Mouse (Mus musculus): ENCODE results near the gene Lrp6.
A peak's percentile ranks its signal among the peaks of the same experiment; 100 is the strongest.

Gene Lrp6

DNA sequence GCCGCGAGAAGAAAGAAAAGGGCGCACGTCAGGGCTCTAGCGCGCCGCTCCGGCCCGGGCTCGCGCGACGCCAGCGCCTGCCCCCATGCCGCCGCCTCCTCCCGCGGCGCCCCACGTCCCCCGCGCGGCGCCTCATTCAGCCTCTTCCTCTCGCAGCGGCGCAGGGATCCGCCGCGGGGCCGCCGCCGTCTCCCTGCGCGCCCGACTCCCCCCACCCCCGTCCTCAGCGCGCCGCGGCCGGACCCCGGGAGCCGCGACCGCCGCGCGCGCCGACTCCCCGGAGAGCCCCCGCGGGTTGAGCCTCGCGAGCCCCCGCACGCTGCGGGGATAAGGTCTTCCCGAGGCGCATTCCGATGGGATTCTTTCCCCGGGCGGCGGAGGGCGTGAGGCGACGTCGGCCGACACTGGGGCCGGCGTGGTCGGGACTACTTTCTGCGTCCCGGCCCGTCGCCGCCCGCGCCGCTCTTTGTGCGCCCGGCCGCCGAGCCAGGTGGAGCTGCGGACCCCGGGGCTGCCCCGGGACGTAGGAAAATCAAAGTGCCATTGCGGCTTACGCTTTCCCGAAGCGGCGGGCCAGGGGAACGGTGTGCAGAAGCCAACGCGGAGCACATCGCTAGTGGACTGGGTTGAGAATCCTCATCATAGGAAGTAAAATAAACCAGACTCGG, at the start of gene Lrp6:
Gene Lrp6, minus strand, starts transcription at position 148 of the 668 bp plus-strand sequence.
- peak; percentile 96 for DNase-seq (ENCODE audit: inconsistent ontology term)

DNA sequence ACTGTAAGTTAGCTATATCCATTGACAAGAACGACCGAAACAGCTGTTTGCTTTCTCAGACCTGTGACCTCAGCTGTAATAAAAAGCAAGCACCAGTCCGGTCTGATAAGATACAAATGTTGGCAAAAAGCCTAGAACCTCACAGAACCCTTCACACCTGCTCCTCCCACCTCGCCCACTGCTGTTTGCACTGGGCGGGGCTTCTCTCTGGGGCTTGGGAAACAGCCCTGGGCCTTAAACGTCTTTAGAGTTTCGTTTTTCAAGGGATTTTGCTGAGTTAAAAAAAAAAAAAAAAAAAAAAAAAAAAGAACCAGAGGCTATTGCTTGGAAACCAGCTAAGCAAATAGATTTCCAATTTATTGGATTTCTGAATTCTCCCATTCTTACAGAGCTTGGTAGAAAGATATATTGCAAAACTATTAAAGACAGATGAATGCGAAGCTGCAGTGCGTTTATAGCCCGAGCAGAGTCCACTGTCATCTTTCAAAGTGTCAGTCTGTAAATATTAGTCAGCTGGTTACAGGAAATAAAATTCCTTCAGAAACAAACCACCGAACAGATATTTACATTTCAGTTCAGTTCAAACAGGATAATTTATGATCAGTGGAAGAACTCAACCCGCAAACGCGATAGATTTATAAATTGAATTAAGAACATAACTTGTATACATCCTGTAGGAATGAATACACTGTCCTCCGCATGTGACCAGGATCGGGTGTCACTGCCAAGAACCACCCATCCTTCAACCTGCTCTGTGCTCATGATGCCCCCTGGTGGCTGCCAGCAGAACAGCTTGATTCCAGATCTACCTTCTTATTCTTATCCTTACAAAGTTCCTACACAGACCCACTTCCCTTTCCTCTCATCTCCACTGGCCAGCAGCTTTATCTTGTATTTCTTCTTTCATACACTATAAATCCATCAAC, 48.2 kb upstream of the Lrp6 start:
- DNase-seq (ENCODE audit: inconsistent ontology term): peak; percentile 64

GRCm38 (mm10) chr6:134614322-134614721, 47.6 kb upstream of the Lrp6 start:
- no peak for DNase-seq (ENCODE audit: inconsistent ontology term)

DNA sequence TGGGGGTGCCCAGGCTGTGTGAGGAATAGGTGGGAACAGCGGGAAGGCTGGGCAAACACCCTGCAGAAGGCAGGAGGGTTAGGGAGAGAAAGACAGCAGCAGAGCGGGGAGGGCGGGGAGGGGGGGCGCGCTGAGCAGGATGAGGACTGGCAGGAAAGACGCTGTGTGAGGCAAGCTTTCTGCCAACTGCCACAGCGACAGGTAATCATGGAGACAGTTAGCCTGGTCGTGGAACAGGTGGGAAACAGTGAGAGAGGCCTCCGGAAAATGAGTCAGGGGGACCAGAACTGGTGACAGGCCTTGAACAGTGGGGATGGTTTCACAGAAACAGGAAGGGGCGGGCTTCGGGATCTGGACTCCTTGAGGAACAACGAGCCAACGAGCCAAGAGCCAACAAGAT, 45.1 kb upstream of the Lrp6 start:
- DNase-seq (ENCODE audit: inconsistent ontology term): no peak

GRCm38 (mm10) chr6:134610380-134610779, 43.6 kb upstream of the Lrp6 start:
- DNase-seq (ENCODE audit: inconsistent ontology term): no peak

GRCm38 (mm10) chr6:134606949-134607746, 40.4 kb upstream of the Lrp6 start:
- peak; percentile 30 for DNase-seq (ENCODE audit: inconsistent ontology term)

DNA sequence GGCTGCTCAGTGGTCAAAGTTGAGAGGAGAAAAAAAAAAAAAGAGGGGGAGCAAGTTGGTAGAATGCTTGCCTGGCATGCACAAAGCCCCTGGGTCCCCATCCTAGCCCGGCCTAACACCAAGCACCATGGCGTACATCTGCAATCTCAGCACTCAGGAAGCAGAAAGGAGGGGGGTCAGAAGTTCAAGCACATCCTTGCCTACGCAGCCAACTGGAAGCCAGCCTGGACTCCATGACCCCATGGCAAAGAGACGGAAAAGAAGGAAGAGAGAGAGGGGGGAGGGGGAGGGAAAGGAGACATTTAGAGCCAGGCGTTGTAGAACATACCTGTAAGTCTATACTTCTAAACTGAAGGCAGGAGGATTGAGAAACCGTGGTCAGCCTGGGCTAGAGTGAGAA, 39.8 kb upstream of the Lrp6 start:
- DNase-seq (ENCODE audit: inconsistent ontology term): peak; percentile 2

DNA sequence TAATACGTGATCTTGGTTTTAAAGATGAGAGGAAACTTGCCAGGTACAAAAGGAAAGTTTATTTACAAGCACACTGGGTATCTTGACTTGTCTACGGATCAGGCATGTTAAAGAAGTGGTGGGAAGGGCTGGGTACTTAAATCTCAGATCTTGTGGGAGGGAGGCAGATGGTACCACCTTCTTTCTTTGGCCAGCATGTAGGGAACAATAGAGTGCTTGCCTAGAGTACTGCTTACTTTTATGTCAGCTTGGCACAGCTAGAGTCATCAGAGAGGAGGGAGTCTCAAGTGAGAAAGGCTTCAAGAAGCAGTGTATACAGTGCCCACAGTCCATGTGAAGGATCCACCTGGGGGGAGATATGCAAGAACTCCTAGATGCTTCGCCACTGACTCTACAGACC, 38.4 kb upstream of the Lrp6 start:
- no peak for DNase-seq (ENCODE audit: inconsistent ontology term)

GRCm38 (mm10) chr6:134602371-134603003, 35.7 kb upstream of the Lrp6 start:
- no peak for DNase-seq (ENCODE audit: inconsistent ontology term)

GRCm38 (mm10) chr6:134601766-134602165, 35.0 kb upstream of the Lrp6 start:
- no peak for DNase-seq (ENCODE audit: inconsistent ontology term)

- no peak for DNase-seq (ENCODE audit: inconsistent ontology term)
These were observed 34.4 kb upstream of the Lrp6 start for GRCm38 (mm10) chr6:134601130-134601529.

GRCm38 (mm10) chr6:134599239-134599638, 32.5 kb upstream of the Lrp6 start:
- DNase-seq (ENCODE audit: inconsistent ontology term): no peak

DNA sequence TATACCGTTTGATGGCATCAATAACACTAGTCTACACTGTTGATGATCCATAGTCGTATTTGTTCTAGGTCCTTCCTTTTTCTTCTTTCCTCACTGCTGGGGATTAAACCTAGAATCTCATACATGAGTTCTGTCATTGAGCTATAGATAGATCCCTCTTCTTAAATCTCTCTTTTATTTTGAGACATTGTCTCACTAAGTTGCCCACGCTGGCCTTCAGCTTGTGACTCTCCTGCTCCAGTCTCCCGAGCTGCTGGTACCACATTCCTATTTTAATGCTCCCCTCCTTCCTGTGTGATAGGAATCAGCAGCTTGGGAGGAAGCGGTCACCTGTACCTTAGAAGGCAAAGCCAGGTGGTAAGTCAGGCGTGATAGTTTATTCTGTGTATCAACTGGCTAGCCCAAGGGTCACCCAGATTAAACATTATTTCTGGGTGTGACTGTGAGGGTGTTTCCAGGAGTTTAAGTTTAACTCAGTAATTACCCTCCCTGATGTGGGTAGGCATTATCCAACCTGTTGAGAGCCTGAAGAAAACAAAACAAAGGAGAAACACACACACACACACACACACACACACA, 31.0 kb upstream of the Lrp6 start:
- DNase-seq (ENCODE audit: inconsistent ontology term): no peak

DNA sequence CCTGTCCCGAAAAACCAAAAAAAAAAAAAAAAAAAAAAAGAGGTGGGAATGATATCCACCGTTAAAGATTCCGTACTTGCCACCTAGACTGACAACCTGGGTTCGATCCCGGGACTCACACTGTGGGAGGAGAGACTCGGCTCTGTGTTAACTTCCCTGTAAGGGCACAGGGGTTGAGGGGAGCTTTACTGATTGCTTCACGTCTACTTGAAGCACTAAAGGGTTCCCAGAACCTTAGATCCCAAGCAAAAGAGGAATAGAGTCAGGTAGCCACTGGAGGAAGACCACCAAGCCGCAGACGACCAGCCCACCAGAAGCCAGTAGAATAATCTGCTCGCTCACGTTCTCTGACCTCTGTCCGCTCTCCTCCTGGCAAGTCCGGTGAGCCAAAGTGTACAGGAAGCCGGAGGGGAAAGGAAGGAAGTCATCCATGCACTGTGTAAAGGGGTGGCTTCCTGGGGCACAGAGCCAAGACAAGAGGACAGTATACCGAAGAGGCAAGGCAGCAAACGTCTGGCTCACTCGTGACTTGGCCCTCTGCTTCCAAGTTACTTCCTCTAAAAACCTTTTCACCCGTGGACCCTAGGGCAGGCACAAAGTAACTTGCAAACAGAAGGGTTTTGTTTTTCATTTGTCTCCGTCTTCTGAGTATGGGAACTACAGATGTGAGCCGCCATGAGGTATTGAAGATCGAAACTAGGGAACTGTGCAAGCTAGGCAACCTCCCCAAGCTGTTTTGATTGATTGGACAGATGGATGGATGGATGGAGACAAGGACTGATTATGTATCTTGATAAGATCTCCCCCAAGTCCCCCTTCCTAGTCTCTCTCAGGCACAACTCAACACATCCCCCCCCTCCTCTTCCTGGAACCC, 28.0 kb upstream of the Lrp6 start:
- DNase-seq (ENCODE audit: inconsistent ontology term): no peak

GRCm38 (mm10) chr6:134591614-134592013, 24.8 kb upstream of the Lrp6 start:
- no peak for DNase-seq (ENCODE audit: inconsistent ontology term)

- no peak for DNase-seq (ENCODE audit: inconsistent ontology term)
These were observed 19.5 kb upstream of the Lrp6 start for GRCm38 (mm10) chr6:134586241-134586640.

GRCm38 (mm10) chr6:134584616-134585015, 17.9 kb upstream of the Lrp6 start:
- DNase-seq (ENCODE audit: inconsistent ontology term): no peak

DNA sequence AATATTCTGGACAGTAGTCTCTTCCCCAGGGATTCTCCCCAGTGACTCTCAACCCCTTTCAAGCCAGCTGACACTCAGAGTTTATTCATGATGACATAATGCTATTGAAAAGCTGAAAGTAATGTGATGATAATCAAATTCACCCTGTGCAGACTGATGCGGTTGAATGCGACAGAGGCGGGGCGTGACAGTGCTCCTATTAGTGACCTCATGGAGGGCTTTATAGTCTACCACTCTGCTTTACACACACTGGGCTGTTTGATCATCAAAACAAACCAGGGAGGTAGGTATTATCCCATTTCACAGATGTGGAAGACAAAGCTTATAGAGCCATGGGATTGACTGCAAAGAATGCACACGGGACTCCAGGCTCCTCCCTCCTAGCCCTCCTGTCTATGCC, 15.3 kb upstream of the Lrp6 start:
- DNase-seq (ENCODE audit: inconsistent ontology term): no peak

DNA sequence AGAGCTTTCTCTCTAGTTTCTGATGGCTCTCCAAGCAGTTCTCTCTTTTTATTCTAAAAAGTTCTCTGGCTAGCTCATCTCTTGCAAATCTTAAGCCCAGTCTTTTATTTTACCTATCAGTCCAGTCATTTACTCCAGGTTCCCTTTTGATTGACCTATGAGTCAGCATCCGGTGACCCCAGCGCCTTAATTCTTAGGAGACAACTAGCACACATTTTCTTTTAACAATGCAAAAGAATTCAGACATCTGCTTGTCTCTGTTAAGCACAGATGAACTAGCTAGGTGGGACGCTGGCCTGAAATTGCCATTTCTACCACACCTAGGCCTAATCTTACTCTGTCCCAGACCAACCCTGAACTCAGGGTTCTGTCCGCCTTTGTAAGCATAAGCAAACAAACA, 12.7 kb upstream of the Lrp6 start:
- no peak for DNase-seq (ENCODE audit: inconsistent ontology term)

DNA sequence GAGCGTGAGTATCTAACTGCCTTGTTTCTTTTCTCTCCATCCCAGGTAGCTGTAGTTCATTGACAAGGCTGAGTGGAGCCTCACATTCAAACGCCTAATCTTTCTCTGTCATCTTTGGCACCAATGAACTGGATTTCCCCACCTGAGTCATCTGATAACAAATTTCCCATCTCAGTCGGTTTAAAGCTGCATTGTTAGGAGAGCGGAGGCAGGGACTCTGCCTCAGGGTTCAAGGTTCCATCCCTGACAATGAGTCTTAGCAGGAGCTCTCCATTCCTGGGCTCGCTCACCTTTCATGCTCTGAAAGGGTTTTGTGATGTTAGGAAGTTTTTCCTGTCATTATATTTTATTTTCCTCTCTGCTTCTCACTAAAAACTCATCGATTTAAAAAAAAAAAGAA, 11.3 kb upstream of the Lrp6 start:
- DNase-seq (ENCODE audit: inconsistent ontology term): no peak

Data from Muller cell, postnatal 12 days (primary cell).